Comparison of ENCODE assay signal across 27 mouse cellular contexts in the genomic region with DNA sequence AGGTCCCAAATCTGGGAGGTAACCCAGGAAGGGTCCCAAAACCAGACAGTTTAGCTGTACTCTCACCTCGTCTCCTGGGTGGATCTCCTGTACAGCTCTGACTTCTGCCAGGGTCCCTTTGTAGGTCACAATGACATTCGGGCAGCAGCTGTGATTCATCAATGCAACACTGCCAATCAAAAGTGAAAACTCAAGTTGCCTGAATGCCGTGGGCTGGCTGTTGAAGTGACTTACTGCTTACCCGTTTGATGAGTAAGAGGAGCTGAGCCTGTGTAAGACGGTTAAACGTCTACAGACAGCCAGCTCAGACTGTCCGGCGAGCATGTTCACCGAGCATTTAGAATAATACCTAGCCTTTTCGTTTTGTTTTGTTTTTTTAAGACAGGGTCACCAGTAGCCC. TPM values are rescaled to one million over a fixed set of nuclear protein-coding genes. Genes with fewer than 3 reads are reported as not detected.
DNase-seq lines count a peak whose midpoint lies in the region; ATAC-seq and TF ChIP-seq lines count a peak whose summit lies in the region.
"Had no signal": no experiment of that assay in that cellular context is flagged by ENCODE, and none has a peak within 500 bp of the region (broad histone marks: within the 10 kb centered on the region; RNA-seq: fewer than 3 reads in every experiment).

No protein-coding gene starts in this region.

- no peaks in the 10 kb centered on the region for H3K27me3 ChIP-seq in heart, embryonic 13.5 days (replicated peaks)
- no peaks in the 10 kb centered on the region for H3K27me3 ChIP-seq in kidney, adult 2 months (replicated peaks; ENCODE audit: control insufficient read depth, insufficient read depth, low read length)
- H3K27me3 ChIP-seq: hindbrain, embryonic 13.5 days; stomach, embryonic 15.5 days had no signal

- no peak for TF ChIP-seq CTCF in kidney, adult 2 months (conservative IDR thresholded peaks at IDR 0.05; ENCODE audit: insufficient read depth, insufficient read length, low read depth, low read length)

- TF ChIP-seq POLR2A in kidney, adult 2 months (IDR thresholded peaks at IDR 0.05; ENCODE audit: low read depth, low read length), result no peak

- peak overlapping the region; percentile 49 for H3K27ac ChIP-seq in heart, embryonic 13.5 days (replicated peaks)
- no peak overlapping the region for H3K27ac ChIP-seq in kidney, adult 2 months (ENCODE audit: insufficient read depth, low read depth, low read length)
- H3K27ac ChIP-seq: hindbrain, embryonic 13.5 days; liver, embryonic 14.5 days; macrophage; stomach, embryonic 15.5 days had no signal

- H3K4me1 ChIP-seq in heart, embryonic 13.5 days, result peaks cover 24% of the 10 kb centered on the region
- H3K4me1 ChIP-seq in kidney, adult 2 months (ENCODE audit: control insufficient read depth, insufficient read depth, low read length), result no peaks in the 10 kb centered on the region
- H3K4me1 ChIP-seq: stomach, embryonic 15.5 days had no signal

- H3K9ac ChIP-seq in heart, embryonic 13.5 days, result peak overlapping the region; percentile 35
- H3K9ac ChIP-seq: hindbrain, embryonic 13.5 days; liver, embryonic 14.5 days; stomach, embryonic 15.5 days had no signal

- peak; percentile 21 to 32 for DNase-seq in adrenal gland, postnatal 36 days
- no peak for DNase-seq in adrenal gland, adult 18-20 months (ENCODE audit: low spot score in 2 of 2)
- no peak for DNase-seq in heart, postnatal 36 days
- peak; percentile 41 for DNase-seq in retina, embryonic 14.5 days (ENCODE audit: low spot score)
- no peak for DNase-seq in retina, postnatal 1 day
- no peak for DNase-seq in kidney, adult 2 months
- DNase-seq: cerebellum, adult 2 months; cerebellum, postnatal 14 days; gastrocnemius, postnatal 25 days; heart, postnatal 4 days; kidney, adult 9 months; kidney, postnatal 10 days; layer of hippocampus, postnatal 36 days; liver; lung, adult 2 months; lung, postnatal 10 days; midbrain, embryonic 14.5 days; right cerebral cortex, postnatal 25 days had no signal

- ATAC-seq in heart, embryonic 13.5 days (ENCODE audit: extremely low read depth, insufficient number of reproducible peaks, low FRiP score, low TSS enrichment), result no peak
- ATAC-seq: activated CD4-positive, CD25-positive, alpha-beta regulatory T cell, adult 4 months; CD4-positive, CD25-positive, alpha-beta regulatory T cell, adult 4 months; forebrain, embryonic 14.5 days; intestine, embryonic 16.5 days had no signal

- H3K36me3 ChIP-seq in heart, embryonic 13.5 days, result peaks cover 73% of the 10 kb centered on the region
- no peaks in the 10 kb centered on the region for H3K36me3 ChIP-seq in kidney, adult 2 months (ENCODE audit: control insufficient read depth, insufficient read depth, low read length)

- 42% methylated on average over 10 of the region's 10 CpGs for WGBS in heart, embryonic 13.5 days
- 84% methylated on average over 10 of the region's 10 CpGs for WGBS in kidney, adult 2 months

- intact Hi-C loops in heart, postnatal 36 days (cut with DNase I), result loop anchor here (5.0 kb wide), 1 partner anchor 909 kb away; no protein-coding TSS in a partner anchor

- H3K9me3 ChIP-seq in heart, embryonic 13.5 days, result no peaks in the 10 kb centered on the region
- H3K9me3 ChIP-seq: hindbrain, embryonic 13.5 days; stomach, embryonic 15.5 days had no signal

- H3K4me2 ChIP-seq in heart, embryonic 13.5 days, result no peak overlapping the region
- H3K4me2 ChIP-seq: hindbrain, embryonic 13.5 days; stomach, embryonic 15.5 days had no signal

- no peak overlapping the region for H3K4me3 ChIP-seq in heart, embryonic 13.5 days
- no peak overlapping the region for H3K4me3 ChIP-seq in kidney, adult 2 months (ENCODE audit: insufficient read depth, low read depth, low read length)
- H3K4me3 ChIP-seq: hindbrain, embryonic 13.5 days; stomach, embryonic 15.5 days had no signal

RNA-seq across cellular contexts. Expression of gene Smyd2, which starts 33.4 kb away (rescaled TPM):
- total RNA-seq in adrenal gland, postnatal 36 days (2021), result 10 to 100 TPM; 76.7 to 81.8 TPM
- total RNA-seq in adrenal gland, adult 18-20 months (2021), result 10 to 100 TPM; 64.6 to 80.0 TPM
- polyA plus RNA-seq in heart, embryonic 13.5 days (2015; fragmentation: Nextera tagmentation; extraction: Ambion mirVana), result 187 and 209 TPM in 2 replicates
- total RNA-seq in heart, postnatal 36 days (2021), result 100 to 1,000 TPM; 101 to 110 TPM
- polyA plus RNA-seq in kidney, adult 2 months (2012; rRNA removed), result 42.8 and 46.3 TPM in 2 replicates

Comparison
In these comparisons a context has a peak if more than half of its experiments do, and no peak if none do; other contexts are left out.
1. DNase-seq: peak in adrenal gland, postnatal 36 days (2 of 2) and retina, embryonic 14.5 days (single experiment); none in adrenal gland, adult 18-20 months (0 of 2), heart, postnatal 36 days (0 of 2), retina, postnatal 1 day (single experiment) and kidney, adult 2 months (single experiment).